Mouse (Mus musculus) kidney, postnatal 10 days (tissue): ENCODE results near the gene Fpr-rs7.

Experiments
- DNase-seq: peaks from one replicate; pipeline ENCODE4 v3.0.0; 2021; ENCODE audit warnings: mixed read lengths

Fpr-rs7 gene

DNA sequence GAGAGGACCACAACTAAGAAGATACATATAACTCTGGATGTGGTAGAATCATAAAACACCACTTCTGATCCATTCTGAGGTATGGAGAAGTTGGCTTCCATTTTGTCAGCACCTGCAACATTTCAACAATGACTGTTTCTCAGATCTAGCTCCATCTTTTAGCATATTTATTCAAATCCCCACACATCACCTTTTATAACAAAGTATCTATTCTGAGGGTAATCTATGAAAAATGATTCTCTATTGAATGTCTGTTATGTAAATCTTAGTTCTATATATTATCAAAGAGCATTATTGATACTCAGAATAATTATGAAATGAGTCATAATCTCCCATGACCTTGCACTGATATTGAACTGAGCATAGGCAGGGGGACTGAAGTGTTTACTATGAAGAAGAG is at the start of gene Fpr-rs7:
Gene Fpr-rs7 (minus strand): TSS at position 101 of the 400 bp plus-strand sequence.
- no peak for DNase-seq

DNA sequence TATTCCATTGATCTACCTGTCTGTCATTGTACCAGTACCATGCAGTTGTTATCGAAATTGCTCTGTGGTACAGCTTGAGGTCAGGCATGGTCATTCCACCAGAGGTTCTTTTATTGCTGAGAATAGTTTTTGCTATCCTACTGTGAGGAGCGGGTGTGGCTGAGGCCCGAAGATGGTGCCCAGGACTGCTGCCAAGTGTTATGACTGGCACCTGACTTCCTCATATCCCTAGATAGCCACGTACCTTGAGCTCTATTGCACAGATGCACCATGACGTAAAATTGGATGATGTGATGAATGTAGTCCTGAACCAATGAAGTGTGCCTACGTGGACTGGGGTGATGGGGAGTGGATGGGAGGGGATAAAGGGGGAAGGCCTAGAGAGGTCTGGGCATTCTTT is 39.9 kb downstream of the Fpr-rs7 start:
- DNase-seq, result no peak

DNA sequence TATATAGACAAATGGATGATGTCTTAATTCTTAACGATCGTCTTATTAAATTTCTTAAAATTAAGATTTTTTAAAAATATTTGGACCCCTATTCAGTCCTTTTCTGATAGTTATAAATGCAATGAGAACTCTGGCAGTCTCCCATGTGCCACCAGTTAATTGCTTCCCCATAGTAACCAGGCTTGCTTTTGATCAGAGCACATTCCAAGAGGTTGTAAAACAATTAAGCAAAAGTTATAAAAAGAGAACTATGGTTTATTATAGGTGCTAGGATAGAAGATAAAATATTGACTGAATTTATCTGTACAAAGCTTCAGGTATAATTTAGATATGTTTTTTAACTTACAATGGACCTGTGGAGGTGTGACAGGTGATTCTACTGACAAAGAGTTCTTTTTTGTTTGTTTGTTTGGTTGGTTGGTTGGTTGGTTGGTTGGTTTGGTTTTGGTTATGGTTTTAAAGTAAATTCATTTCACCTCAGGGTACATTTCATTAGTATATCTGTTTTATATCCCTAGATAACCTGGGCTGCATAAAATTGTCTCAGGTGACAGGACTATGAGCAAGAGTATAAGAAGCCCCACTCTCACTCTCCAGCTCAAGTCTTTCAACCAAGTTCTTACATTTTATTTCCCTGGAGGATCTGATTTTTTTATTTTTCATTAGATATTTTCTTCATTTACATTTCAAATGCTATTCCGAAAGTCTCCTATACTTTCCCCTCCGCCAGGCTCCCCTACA is 42.2 kb downstream of the Fpr-rs7 start:
- no peak for DNase-seq
